Mouse (Mus musculus) left cerebral cortex, adult 8-10 months (tissue): Measurements from ENCODE around the gene Gm49333. TPM values are rescaled to one million over a fixed set of nuclear protein-coding genes. Genes with fewer than 3 reads are reported as not detected.
"Not testable (repeated sequence)": the region's sequence is repeated elsewhere in the genome, so short reads cannot be mapped to it uniquely, and the experiment has no call there.

Experiments used
- DNase-seq, 2 experiments: peaks; one replicate each; pipeline ENCODE4 v3.0.0; 2022; ENCODE audit warnings: low spot score in 2 of 2
- total RNA-seq, 4 experiments: library from RNA; stranded (reverse); gene quantifications; 2 replicates each; pipeline ENCODE4 v1.2.4; 2022

Gene Gm49333
- total RNA-seq, 4 experiments from 2014 or later = 0.42 to 0.73 TPM; not detected in 2

GRCm38 (mm10) chr16:20623211-20623610, 11.8 kb downstream of the Gm49333 start:
- DNase-seq = no peak

- peak in 1 of 2 experiments; percentile 63 for DNase-seq
Measured at GRCm38 (mm10) chr16:20628871-20629391, 17.5 kb downstream of the Gm49333 start.

- DNase-seq = no peak
Measured at GRCm38 (mm10) chr16:20629731-20630634, 18.6 kb downstream of the Gm49333 start, which contains the start of gene Ece2. Ece2 (plus strand) TSS chr16:20629828.

GRCm38 (mm10) chr16:20637410-20637809, 26.0 kb downstream of the Gm49333 start:
- DNase-seq = no peak

GRCm38 (mm10) chr16:20638367-20638766, 27.0 kb downstream of the Gm49333 start:
- DNase-seq = no peak

GRCm38 (mm10) chr16:20642161-20642560, 30.8 kb downstream of the Gm49333 start:
- DNase-seq = peak; percentile 46 to 74

- no peak for DNase-seq
Measured at GRCm38 (mm10) chr16:20643911-20644310, 32.5 kb downstream of the Gm49333 start.

GRCm38 (mm10) chr16:20651076-20651946, 39.9 kb downstream of the Gm49333 start, which contains the start of gene Psmd2:
Psmd2 (plus strand) TSS chr16:20651652.
- DNase-seq = peak; percentile 91 to 96

- DNase-seq = no peak
Measured at GRCm38 (mm10) chr16:20651947-20652310, 40.5 kb downstream of the Gm49333 start.

- DNase-seq = no peak
Measured at GRCm38 (mm10) chr16:20653315-20653714, 41.9 kb downstream of the Gm49333 start.

GRCm38 (mm10) chr16:20657661-20658060, 46.3 kb downstream of the Gm49333 start:
- DNase-seq = no peak

GRCm38 (mm10) chr16:20668013-20668412, 56.6 kb downstream of the Gm49333 start, which contains the start of gene Eif4g1:
Eif4g1 (plus strand) TSS chr16:20668313.
- DNase-seq = not testable (repeated sequence)

GRCm38 (mm10) chr16:20670291-20670690, 58.9 kb downstream of the Gm49333 start:
- no peak for DNase-seq

GRCm38 (mm10) chr16:20671886-20672285, 60.5 kb downstream of the Gm49333 start:
- no peak for DNase-seq

GRCm38 (mm10) chr16:20672500-20672902, 61.1 kb downstream of the Gm49333 start:
- DNase-seq = peak; percentile 89 to 95

GRCm38 (mm10) chr16:20672965-20673705, 61.7 kb downstream of the Gm49333 start:
- no peak for DNase-seq

GRCm38 (mm10) chr16:20673706-20674303, 62.4 kb downstream of the Gm49333 start:
- DNase-seq = no peak

GRCm38 (mm10) chr16:20675213-20675612, 63.8 kb downstream of the Gm49333 start:
- DNase-seq = no peak

- no peak for DNase-seq
Measured at GRCm38 (mm10) chr16:20676702-20677101, 65.3 kb downstream of the Gm49333 start.

- DNase-seq = no peak
Measured at GRCm38 (mm10) chr16:20677380-20677779, 66.0 kb downstream of the Gm49333 start.
